Mouse (Mus musculus) liver, embryonic 16.5 days (tissue): ENCODE measurements around the gene Secisbp2. TPM values are rescaled to one million over a fixed set of nuclear protein-coding genes. Genes with fewer than 3 reads are reported as not detected.

Experiments
- ATAC-seq: fragments of 200-750 bp; cut with Nextera tagmentation; 2 replicates; pipeline ENCODE4 v1.8.0; 2017; ENCODE audit warnings: low read depth, mild to moderate bottlenecking, moderate number of reproducible peaks, moderate library complexity
- H3K27ac ChIP-seq: fragments of 300-500 bp; sonication (generic); 2 replicates; pipeline ENCODE4 v1.5.1; 2014; ENCODE audit warnings: mild to moderate bottlenecking, low read length
- H3K27me3 ChIP-seq: fragments of 300-500 bp; sonication (generic); 2 replicates; pipeline ENCODE4 v1.6.1; 2014; ENCODE audit warnings: low read depth, low read length, mixed read lengths; ENCODE audit not compliant: control insufficient read depth, insufficient read depth
- H3K36me3 ChIP-seq: fragments of 300-500 bp; sonication (generic); 2 replicates; pipeline ENCODE4 v1.6.1; 2014; ENCODE audit warnings: mild to moderate bottlenecking; ENCODE audit not compliant: control insufficient read depth, insufficient read depth
- H3K4me1 ChIP-seq: fragments of 300-500 bp; sonication (generic); 2 replicates; pipeline ENCODE4 v1.6.1; 2014; ENCODE audit warnings: low read depth, low read length, mixed read lengths; ENCODE audit not compliant: control insufficient read depth
- H3K4me2 ChIP-seq: fragments of 300-500 bp; sonication (generic); 2 replicates; pipeline ENCODE4 v1.6.1; 2014; ENCODE audit warnings: low read depth, low read length, mixed read lengths
- H3K4me3 ChIP-seq: fragments of 300-500 bp; sonication (generic); 2 replicates; pipeline ENCODE4 v1.5.1; 2014; ENCODE audit warnings: low read depth, mild to moderate bottlenecking, low read length
- H3K9ac ChIP-seq: fragments of 300-500 bp; sonication (generic); 2 replicates; pipeline ENCODE4 v1.6.1; 2014; ENCODE audit warnings: low read depth, low read length
- H3K9me3 ChIP-seq: fragments of 300-500 bp; sonication (generic); replicated peaks from 2 replicates; pipeline ENCODE4 v1.6.1; 2016; ENCODE audit warnings: low read length; ENCODE audit not compliant: control insufficient read depth
- WGBS: fragments of 180-500 bp; shearing (Covaris S2); extraction: QIAGEN DNeasy Blood & Tissue Kit; methylation state at CpG from one replicate; pipeline ENCODE4 v1.1.7; 2014; ENCODE audit not compliant: insufficient replicate concordance; 5-methylcytosine and 5-hydroxymethylcytosine counted together
- polyA plus RNA-seq: library from polyadenylated mRNA; unstranded; fragments of >200 nt; fragmentation: Nextera tagmentation; extraction: Ambion mirVana; gene quantifications from 2 replicates; pipeline ENCODE4 v1.2.1, GENCODE M21; 2015

Secisbp2 gene
- polyA plus RNA-seq, 1 experiment from 2014 or later, result 13.6 TPM

GRCm38 (mm10) chr13:51688688-51689087 is 37.2 kb downstream of the Secisbp2 start:
- Histone ChIP-seq H3K9ac (no peak overlapping the region), H3K4me2 (no peak overlapping the region), H3K4me3 (no peak overlapping the region), H3K27me3 (no peaks in the 10 kb centered on the region), H3K36me3 (peaks cover 17% of the 10 kb centered on the region; the same call in 1 of the 2 replicates), H3K9me3 (no peaks in the 10 kb centered on the region), H3K4me1 (peaks cover 10% of the 10 kb centered on the region), H3K27ac (no peak overlapping the region)
- no peak for ATAC-seq
- 28% methylated on average over 3 of the region's 3 CpGs for WGBS

DNA sequence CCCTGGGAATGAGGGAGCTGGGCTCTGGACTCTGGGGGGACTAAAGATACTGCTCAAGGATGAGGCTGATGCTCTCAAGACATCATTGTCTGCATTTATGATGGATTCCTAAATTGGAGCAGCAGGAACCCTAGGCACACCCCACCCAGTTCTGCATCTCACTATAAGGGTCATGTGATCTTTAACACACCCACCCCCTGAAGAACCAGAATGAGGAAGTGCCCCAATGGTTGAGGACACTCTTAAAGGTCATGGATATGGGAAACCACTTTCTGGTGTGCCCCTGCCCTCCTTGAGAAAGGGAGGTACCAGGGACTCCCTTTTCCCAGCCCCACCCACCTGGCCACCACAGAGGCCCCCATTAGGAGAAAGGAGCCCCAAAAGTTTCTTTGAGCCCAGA is 45.0 kb downstream of the Secisbp2 start:
- Histone ChIP-seq H3K4me1 (peaks cover 18% of the 10 kb centered on the region), H3K27me3 (no peaks in the 10 kb centered on the region), H3K4me3 (no peak overlapping the region), H3K4me2 (no peak overlapping the region), H3K27ac (no peak overlapping the region), H3K9me3 (no peaks in the 10 kb centered on the region), H3K9ac (no peak overlapping the region), H3K36me3 (no peaks in the 10 kb centered on the region)
- no peak for ATAC-seq

GRCm38 (mm10) chr13:51697455-51697854 is 46.0 kb downstream of the Secisbp2 start:
- no peak overlapping the region for H3K27ac ChIP-seq
- H3K27me3 ChIP-seq, result no peaks in the 10 kb centered on the region
- peak; percentile 55 for ATAC-seq
- no peak overlapping the region for H3K4me2 ChIP-seq
- 65% methylated on average over 6 of the region's 6 CpGs for WGBS
- peaks cover 18% of the 10 kb centered on the region for H3K4me1 ChIP-seq
- H3K36me3 ChIP-seq, result no peaks in the 10 kb centered on the region
- H3K4me3 ChIP-seq, result no peak overlapping the region
- H3K9ac ChIP-seq, result no peak overlapping the region
- H3K9me3 ChIP-seq, result no peaks in the 10 kb centered on the region

DNA sequence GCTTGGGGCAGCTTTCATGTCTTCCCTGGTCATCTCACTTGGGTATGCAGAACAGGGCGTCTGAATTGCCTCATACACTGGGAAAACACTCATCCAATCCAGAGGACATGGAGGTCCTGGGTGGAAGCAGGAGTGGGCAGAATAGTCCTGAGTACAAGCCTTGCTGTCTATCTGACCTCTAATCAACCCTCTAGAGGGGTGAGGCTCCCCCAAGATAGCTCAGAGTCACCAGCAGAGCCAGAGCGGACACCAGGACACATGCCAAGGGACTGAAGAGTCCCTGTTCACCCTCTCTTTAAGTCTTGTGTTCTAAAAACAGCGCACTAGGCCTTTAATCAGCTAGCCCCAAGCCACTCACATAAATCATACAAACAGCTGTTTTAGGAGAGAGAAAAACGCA is 46.4 kb downstream of the Secisbp2 start:
- Histone ChIP-seq H3K27me3 (no peaks in the 10 kb centered on the region), H3K9ac (no peak overlapping the region), H3K4me3 (no peak overlapping the region), H3K4me2 (no peak overlapping the region), H3K9me3 (no peaks in the 10 kb centered on the region), H3K4me1 (peaks cover 18% of the 10 kb centered on the region), H3K27ac (no peak overlapping the region), H3K36me3 (no peaks in the 10 kb centered on the region)
- peak; percentile 54; the same call in 1 of the 2 replicates for ATAC-seq
- WGBS, result 43% methylated on average over 4 of the region's 4 CpGs

- Histone ChIP-seq H3K4me1 (peaks cover 18% of the 10 kb centered on the region), H3K36me3 (no peaks in the 10 kb centered on the region), H3K4me3 (no peak overlapping the region), H3K9ac (no peak overlapping the region), H3K4me2 (no peak overlapping the region), H3K27ac (no peak overlapping the region), H3K9me3 (no peaks in the 10 kb centered on the region), H3K27me3 (no peaks in the 10 kb centered on the region)
- WGBS, result 47% methylated on average over 3 of the region's 3 CpGs
- ATAC-seq, result peak; percentile 50
Observed at GRCm38 (mm10) chr13:51698318-51698717, 46.8 kb downstream of the Secisbp2 start.

DNA sequence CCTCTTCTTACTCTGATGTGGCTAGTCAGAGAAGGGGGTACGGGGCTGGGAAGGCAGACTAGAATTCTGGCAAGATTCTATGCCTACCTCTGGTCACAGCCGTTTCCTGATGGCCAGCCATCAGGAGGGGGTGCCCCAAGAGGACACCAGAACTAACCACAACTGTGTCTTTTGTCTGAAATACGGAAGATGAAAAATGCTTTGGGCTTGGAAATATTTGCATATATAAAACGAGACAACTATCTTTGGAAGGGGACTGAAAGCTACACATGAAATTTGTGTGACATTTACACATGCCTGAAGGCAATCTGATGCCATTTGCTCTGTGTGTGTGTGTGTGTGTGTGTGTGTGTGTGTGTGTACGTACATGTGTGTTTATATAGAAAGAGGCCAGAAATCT is 52.4 kb downstream of the Secisbp2 start:
- no peak overlapping the region for H3K9ac ChIP-seq
- H3K4me3 ChIP-seq, result no peak overlapping the region
- ATAC-seq, result no peak
- no peak overlapping the region for H3K27ac ChIP-seq
- peaks cover 7% of the 10 kb centered on the region for H3K4me1 ChIP-seq
- no peaks in the 10 kb centered on the region for H3K36me3 ChIP-seq
- WGBS, result 64% methylated on average over 5 of the region's 5 CpGs
- no peak overlapping the region for H3K4me2 ChIP-seq
- H3K27me3 ChIP-seq, result no peaks in the 10 kb centered on the region
- H3K9me3 ChIP-seq, result no peaks in the 10 kb centered on the region

DNA sequence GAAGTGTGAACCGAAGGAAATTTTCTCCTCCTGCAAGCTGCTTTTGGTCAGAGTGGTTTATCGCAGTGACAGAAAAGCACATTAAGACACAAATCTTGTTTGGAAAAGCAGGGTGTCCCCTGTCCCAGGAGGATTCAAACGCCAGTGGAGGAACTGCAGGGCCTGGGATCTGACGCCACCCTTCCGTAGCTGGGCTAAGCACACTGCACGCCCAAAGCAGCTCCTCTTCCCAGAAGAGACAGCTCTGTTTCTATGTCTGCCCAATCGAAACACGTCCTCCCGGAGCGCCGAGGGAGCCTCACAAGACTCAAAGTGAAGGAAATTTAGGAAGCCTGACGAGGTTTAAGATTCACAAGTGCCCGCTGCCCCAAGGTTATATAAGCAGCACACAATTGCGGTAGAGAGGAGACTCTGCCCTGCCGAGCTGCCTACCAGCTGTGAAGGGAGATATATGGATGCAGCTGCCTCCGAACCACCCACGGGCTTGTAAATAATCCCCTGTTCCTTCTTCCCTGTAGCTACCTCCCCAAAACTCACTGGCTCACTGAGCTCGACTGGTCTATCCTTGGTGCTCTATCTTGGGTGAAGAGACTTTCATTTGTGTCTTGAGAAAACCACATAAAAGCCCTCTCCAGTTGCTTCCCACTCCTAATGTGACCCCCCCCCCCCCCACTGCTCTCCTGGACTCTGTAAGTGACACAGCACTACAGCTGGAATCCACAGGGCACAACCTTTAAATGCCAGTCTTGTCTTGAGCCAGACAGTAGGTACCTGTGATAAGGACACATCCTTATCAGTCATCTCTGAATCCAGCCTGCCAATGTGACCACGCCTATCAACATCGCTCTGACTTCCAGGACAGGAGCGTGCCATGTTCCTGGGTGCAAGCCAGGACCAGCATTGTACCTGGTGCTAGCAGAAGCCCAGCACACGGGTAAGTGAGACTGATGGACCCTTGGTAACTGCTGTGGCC is 54.7 kb downstream of the Secisbp2 start:
- no peaks in the 10 kb centered on the region for H3K9me3 ChIP-seq
- WGBS, result 70% methylated on average over 22 of the region's 22 CpGs
- no peaks in the 10 kb centered on the region for H3K36me3 ChIP-seq
- ATAC-seq, result peak; percentile 37; the same call in 1 of the 2 replicates
- peaks cover 7% of the 10 kb centered on the region for H3K4me1 ChIP-seq
- H3K27ac ChIP-seq, result no peak overlapping the region
- no peak overlapping the region for H3K4me3 ChIP-seq
- no peaks in the 10 kb centered on the region for H3K27me3 ChIP-seq
- no peak overlapping the region for H3K4me2 ChIP-seq
- H3K9ac ChIP-seq, result no peak overlapping the region

DNA sequence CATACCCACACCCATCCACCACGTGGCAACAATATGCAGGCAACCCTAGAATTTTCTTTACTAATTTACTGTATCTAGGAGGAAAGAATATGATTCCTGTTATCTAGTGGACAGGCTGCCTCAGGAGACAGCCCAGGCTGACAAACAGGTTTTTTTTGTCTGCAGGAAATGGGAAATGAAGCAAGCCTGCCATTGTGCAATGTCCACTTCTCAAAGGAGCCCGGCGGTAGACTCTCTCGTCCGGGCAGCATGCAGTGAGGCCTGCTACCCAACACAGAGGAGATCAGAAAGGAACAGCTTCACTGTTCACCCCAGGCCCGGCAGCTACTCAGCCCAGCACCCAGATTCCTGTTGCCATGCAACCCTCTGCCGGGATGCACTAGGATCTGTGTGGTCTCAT is 59.2 kb downstream of the Secisbp2 start:
- Histone ChIP-seq H3K36me3 (no peaks in the 10 kb centered on the region), H3K9ac (no peak overlapping the region), H3K4me3 (no peak overlapping the region), H3K9me3 (no peaks in the 10 kb centered on the region), H3K27ac (no peak overlapping the region), H3K4me1 (peaks cover 7% of the 10 kb centered on the region), H3K27me3 (no peaks in the 10 kb centered on the region), H3K4me2 (no peak overlapping the region)
- ATAC-seq, result 0 out of 2 replicates have a peak, but pooled peaks have one; percentile 35
- 53% methylated on average over 7 of the region's 7 CpGs for WGBS

- no peak for ATAC-seq
- Histone ChIP-seq H3K36me3 (no peaks in the 10 kb centered on the region), H3K4me1 (no peaks in the 10 kb centered on the region), H3K4me2 (no peak overlapping the region), H3K4me3 (no peak overlapping the region), H3K9ac (no peak overlapping the region), H3K27me3 (no peaks in the 10 kb centered on the region), H3K9me3 (no peaks in the 10 kb centered on the region), H3K27ac (no peak overlapping the region)
- 80% methylated on average over 8 of the region's 8 CpGs for WGBS
Observed at GRCm38 (mm10) chr13:51712022-51712421, 60.5 kb downstream of the Secisbp2 start.
